Mouse (Mus musculus) kidney, embryonic 16.5 days (tissue): ENCODE data around the gene Ptpn4. TPM values are rescaled to one million over a fixed set of nuclear protein-coding genes. Genes with fewer than 3 reads are reported as not detected.
A peak's percentile ranks its signal among the peaks of the same experiment; 100 is the strongest.

Experiments
- ATAC-seq: fragments of 200-750 bp; cut with Nextera tagmentation; 2 replicates; pipeline ENCODE4 v1.8.0; 2017; ENCODE audit warnings: moderate TSS enrichment; ENCODE audit not compliant: low FRiP score, low TSS enrichment
- H3K27ac ChIP-seq: fragments of 300-500 bp; sonication (generic); 2 replicates; pipeline ENCODE4 v1.5.1; 2014; ENCODE audit warnings: low read length
- H3K27me3 ChIP-seq: fragments of 300-500 bp; sonication (generic); 2 replicates; pipeline ENCODE4 v1.6.1; 2014; ENCODE audit warnings: low read length, control low read depth, mixed read lengths; ENCODE audit not compliant: insufficient read depth
- H3K36me3 ChIP-seq: fragments of 300-500 bp; sonication (generic); 2 replicates; pipeline ENCODE4 v1.6.1; 2014; ENCODE audit warnings: low read length, control low read depth, mixed read lengths; ENCODE audit not compliant: insufficient read depth
- H3K4me1 ChIP-seq: fragments of 300-500 bp; sonication (generic); 2 replicates; pipeline ENCODE4 v1.6.1; 2014; ENCODE audit warnings: low read length, control low read depth, mixed read lengths; ENCODE audit not compliant: insufficient read depth
- H3K4me2 ChIP-seq: fragments of 300-500 bp; sonication (generic); replicated peaks from 2 replicates; pipeline ENCODE4 v1.6.1; 2014; ENCODE audit warnings: low read depth, low read length
- H3K4me3 ChIP-seq: fragments of 300-500 bp; sonication (generic); 2 replicates; pipeline ENCODE4 v1.5.1; 2014; ENCODE audit warnings: mild to moderate bottlenecking, low read length
- H3K9ac ChIP-seq: fragments of 300-500 bp; sonication (generic); replicated peaks from 2 replicates; pipeline ENCODE4 v1.6.1; 2014; ENCODE audit warnings: low read length
- H3K9me3 ChIP-seq: fragments of 300-500 bp; sonication (generic); 2 replicates; pipeline ENCODE4 v1.6.1; 2016; ENCODE audit warnings: low read length, control low read depth
- WGBS: fragments of 180-500 bp; shearing (Covaris S2); extraction: QIAGEN DNeasy Blood & Tissue Kit; methylation state at CpG from one replicate; pipeline ENCODE4 v1.1.7; 2014; 5-methylcytosine and 5-hydroxymethylcytosine counted together
- polyA plus RNA-seq: library from polyadenylated mRNA; unstranded; fragments of >200 nt; fragmentation: Nextera tagmentation; extraction: Ambion mirVana; gene quantifications from 2 replicates; pipeline ENCODE4 v1.2.1, GENCODE M21; 2015

The Ptpn4 gene
- polyA plus RNA-seq, 1 experiment from 2014 or later = 5.1 TPM

GRCm38 (mm10) chr1:119654307-119654706 lies 183.1 kb downstream of the Ptpn4 start:
- no peak for ATAC-seq
- Histone ChIP-seq H3K36me3 (0 out of 2 replicates have a peak, but pooled peaks cover 3% of the 10 kb centered on the region), H3K27ac (no peak overlapping the region), H3K27me3 (no peaks in the 10 kb centered on the region), H3K4me3 (no peak overlapping the region), H3K9me3 (no peaks in the 10 kb centered on the region), H3K4me2 (no peak overlapping the region), H3K4me1 (no peaks in the 10 kb centered on the region), H3K9ac (no peak overlapping the region)
- WGBS = 96% methylated on average over 2 of the region's 2 CpGs

GRCm38 (mm10) chr1:119650386-119650785 lies 187.0 kb downstream of the Ptpn4 start:
- ATAC-seq = no peak
- no peak overlapping the region for H3K4me3 ChIP-seq
- H3K9me3 ChIP-seq = no peaks in the 10 kb centered on the region
- 89% methylated on average over 5 of the region's 5 CpGs for WGBS
- H3K9ac ChIP-seq = no peak overlapping the region
- 0 out of 2 replicates have a peak, but pooled peaks cover 15% of the 10 kb centered on the region for H3K4me1 ChIP-seq
- H3K36me3 ChIP-seq = no peaks in the 10 kb centered on the region
- H3K4me2 ChIP-seq = no peak overlapping the region
- no peaks in the 10 kb centered on the region for H3K27me3 ChIP-seq
- H3K27ac ChIP-seq = no peak overlapping the region

- no peaks in the 10 kb centered on the region for H3K36me3 ChIP-seq
- no peak for ATAC-seq
- H3K4me3 ChIP-seq = no peak overlapping the region
- no peaks in the 10 kb centered on the region for H3K9me3 ChIP-seq
- no peak overlapping the region for H3K27ac ChIP-seq
- no peaks in the 10 kb centered on the region for H3K27me3 ChIP-seq
- WGBS = 54% methylated on average over 2 of the region's 2 CpGs
- H3K9ac ChIP-seq = no peak overlapping the region
- H3K4me1 ChIP-seq = peaks cover 15% of the 10 kb centered on the region; the same call in 1 of the 2 replicates
- H3K4me2 ChIP-seq = no peak overlapping the region
Measured at GRCm38 (mm10) chr1:119649627-119650026, 187.8 kb downstream of the Ptpn4 start.

GRCm38 (mm10) chr1:119648205-119649111 lies 189.0 kb downstream of the Ptpn4 start, which contains the start of gene Epb41l5:
TSS of gene Epb41l5 (minus strand) at chr1:119649000.
- Histone ChIP-seq H3K4me2 (peak within 1 kb of the TSS; percentile 69), H3K9ac (peak within 1 kb of the TSS; percentile 69), H3K9me3 (no peaks in the 10 kb centered on the region), H3K36me3 (no peaks in the 10 kb centered on the region), H3K27me3 (no peaks in the 10 kb centered on the region), H3K27ac (peak within 1 kb of the TSS; percentile 86), H3K4me1 (peaks cover 20% of the 10 kb centered on the region), H3K4me3 (peak within 1 kb of the TSS; percentile 60)
- ATAC-seq = peak; percentile 97
- WGBS = under 1% methylated on average over 86 of the region's 86 CpGs

GRCm38 (mm10) chr1:119646356-119646755 lies 191.1 kb downstream of the Ptpn4 start:
- no peak overlapping the region for H3K27ac ChIP-seq
- H3K9ac ChIP-seq = no peak overlapping the region
- no peak overlapping the region for H3K4me3 ChIP-seq
- H3K27me3 ChIP-seq = no peaks in the 10 kb centered on the region
- ATAC-seq = no peak
- peak overlapping the region; percentile 69 for H3K4me2 ChIP-seq
- peaks cover 26% of the 10 kb centered on the region for H3K4me1 ChIP-seq
- WGBS = 53% methylated on average over 2 of the region's 2 CpGs
- H3K36me3 ChIP-seq = 0 out of 2 replicates have a peak, but pooled peaks cover 7% of the 10 kb centered on the region
- H3K9me3 ChIP-seq = no peaks in the 10 kb centered on the region

- H3K4me2 ChIP-seq = no peak overlapping the region
- no peaks in the 10 kb centered on the region for H3K9me3 ChIP-seq
- peak; percentile 36; the same call in 1 of the 2 replicates for ATAC-seq
- H3K27me3 ChIP-seq = no peaks in the 10 kb centered on the region
- H3K9ac ChIP-seq = no peak overlapping the region
- H3K4me3 ChIP-seq = no peak overlapping the region
- peaks cover 47% of the 10 kb centered on the region for H3K4me1 ChIP-seq
- no peak overlapping the region for H3K27ac ChIP-seq
- WGBS = 78% methylated on average over 12 of the region's 12 CpGs
- 0 out of 2 replicates have a peak, but pooled peaks cover 7% of the 10 kb centered on the region for H3K36me3 ChIP-seq
Measured at GRCm38 (mm10) chr1:119642367-119642766, 195.0 kb downstream of the Ptpn4 start.

- Histone ChIP-seq H3K36me3 (0 out of 2 replicates have a peak, but pooled peaks cover 11% of the 10 kb centered on the region), H3K9me3 (no peaks in the 10 kb centered on the region), H3K4me1 (peaks cover 46% of the 10 kb centered on the region), H3K27me3 (no peaks in the 10 kb centered on the region), H3K4me2 (no peak overlapping the region), H3K9ac (no peak overlapping the region), H3K27ac (peak overlapping the region; percentile 61; the same call in 1 of the 2 replicates), H3K4me3 (no peak overlapping the region)
- no peak for ATAC-seq
Measured at GRCm38 (mm10) chr1:119641090-119641812, 196.2 kb downstream of the Ptpn4 start.

GRCm38 (mm10) chr1:119640006-119640405 lies 197.4 kb downstream of the Ptpn4 start:
- no peaks in the 10 kb centered on the region for H3K9me3 ChIP-seq
- 0 out of 2 replicates have a peak, but pooled peaks cover 11% of the 10 kb centered on the region for H3K36me3 ChIP-seq
- peaks cover 41% of the 10 kb centered on the region for H3K4me1 ChIP-seq
- no peak for ATAC-seq
- no peak overlapping the region for H3K4me3 ChIP-seq
- H3K9ac ChIP-seq = no peak overlapping the region
- WGBS = 37% methylated on average over 2 of the region's 2 CpGs
- no peaks in the 10 kb centered on the region for H3K27me3 ChIP-seq
- H3K27ac ChIP-seq = peak overlapping the region; percentile 80
- no peak overlapping the region for H3K4me2 ChIP-seq

- Histone ChIP-seq H3K4me3 (no peak overlapping the region), H3K27ac (peak overlapping the region; percentile 91), H3K9me3 (no peaks in the 10 kb centered on the region), H3K9ac (0 out of 2 replicates have a peak overlapping the region, but pooled peaks have one; percentile 27), H3K4me1 (peaks cover 37% of the 10 kb centered on the region), H3K4me2 (no peak overlapping the region), H3K36me3 (peaks cover 13% of the 10 kb centered on the region; the same call in 1 of the 2 replicates), H3K27me3 (no peaks in the 10 kb centered on the region)
- peak; percentile 75 for ATAC-seq
- WGBS = 57% methylated on average over 6 of the region's 6 CpGs
Measured at GRCm38 (mm10) chr1:119637188-119638023, 200.0 kb downstream of the Ptpn4 start.
